Mouse (Mus musculus) CD4-positive, CD25-positive, alpha-beta regulatory T cell, adult 2 months (primary cell): ENCODE results near the gene Zc3h12c.

Experiments
- DNase-seq: peaks from one replicate; pipeline ENCODE4 v3.0.0-alpha.2; 2012; ENCODE audit warnings: low read depth, low spot score

Zc3h12c gene

GRCm38 (mm10) chr9:52167863-52168685 lies at the start of gene Zc3h12c:
Zc3h12c (minus strand) TSS chr9:52168572.
- DNase-seq = peak; percentile 43

GRCm38 (mm10) chr9:52217636-52218035 lies 49.3 kb upstream of the Zc3h12c start:
- no peak for DNase-seq

GRCm38 (mm10) chr9:52215291-52215690 lies 46.9 kb upstream of the Zc3h12c start:
- DNase-seq = no peak

- no peak for DNase-seq
Measured at GRCm38 (mm10) chr9:52212416-52212815, 44.0 kb upstream of the Zc3h12c start.

GRCm38 (mm10) chr9:52208510-52209030 lies 40.2 kb upstream of the Zc3h12c start:
- no peak for DNase-seq

- no peak for DNase-seq
Measured at GRCm38 (mm10) chr9:52203189-52203588, 34.8 kb upstream of the Zc3h12c start.

GRCm38 (mm10) chr9:52200271-52200670 lies 31.9 kb upstream of the Zc3h12c start:
- DNase-seq = no peak

- DNase-seq = no peak
Measured at GRCm38 (mm10) chr9:52195853-52196252, 27.5 kb upstream of the Zc3h12c start.

- no peak for DNase-seq
Measured at GRCm38 (mm10) chr9:52193851-52194250, 25.5 kb upstream of the Zc3h12c start.

GRCm38 (mm10) chr9:52190907-52191306 lies 22.5 kb upstream of the Zc3h12c start:
- DNase-seq = no peak

GRCm38 (mm10) chr9:52188106-52188505 lies 19.7 kb upstream of the Zc3h12c start:
- DNase-seq = no peak

- no peak for DNase-seq
Measured at GRCm38 (mm10) chr9:52186296-52186941, 18.0 kb upstream of the Zc3h12c start.

- DNase-seq = no peak
Measured at GRCm38 (mm10) chr9:52181419-52181818, 13.0 kb upstream of the Zc3h12c start.

GRCm38 (mm10) chr9:52180851-52181250 lies 12.5 kb upstream of the Zc3h12c start:
- no peak for DNase-seq

- no peak for DNase-seq
Measured at GRCm38 (mm10) chr9:52175257-52175859, 7.0 kb upstream of the Zc3h12c start.

- DNase-seq = no peak
Measured at GRCm38 (mm10) chr9:52174671-52175111, 6.3 kb upstream of the Zc3h12c start.

GRCm38 (mm10) chr9:52173937-52174336 lies 5.6 kb upstream of the Zc3h12c start:
- no peak for DNase-seq

GRCm38 (mm10) chr9:52172550-52172949 lies 4.2 kb upstream of the Zc3h12c start:
- no peak for DNase-seq

GRCm38 (mm10) chr9:52170671-52171070 lies 2.3 kb upstream of the Zc3h12c start:
- no peak for DNase-seq

GRCm38 (mm10) chr9:52170131-52170530 lies 1.8 kb upstream of the Zc3h12c start:
- DNase-seq = no peak

- peak; percentile 77 for DNase-seq
Measured at GRCm38 (mm10) chr9:52168686-52169270, 406 bp upstream of the Zc3h12c start.

GRCm38 (mm10) chr9:52167506-52167862 lies 888 bp downstream of the Zc3h12c start:
- no peak for DNase-seq
